Mouse (Mus musculus) embryonic facial prominence, embryonic 14.5 days (tissue): ENCODE measurements at regions not wholly inside any gene's neighbourhood (a gene's known extent, or its start where the extent isn't known, plus 50 kb on each side); places are given as distances from the start of the nearest gene placed in this dataset.

Experiments
- ATAC-seq: fragments of 200-750 bp; cut with Nextera tagmentation; 2 replicates; pipeline ENCODE4 v1.8.0; 2017; ENCODE audit warnings: low read depth, moderate number of reproducible peaks, moderate TSS enrichment
- DNase-seq: peaks from one replicate; pipeline ENCODE4 v3.0.0-alpha.2; 2015; ENCODE audit warnings: low spot score
- H3K27ac ChIP-seq: fragments of 300-500 bp; sonication (generic); replicated peaks from 2 replicates; pipeline ENCODE4 v1.5.1; 2014; ENCODE audit warnings: low read depth, mild to moderate bottlenecking, low read length, moderate library complexity
- H3K27me3 ChIP-seq: fragments of 300-500 bp; sonication (generic); replicated peaks from 2 replicates; pipeline ENCODE4 v1.6.1; 2014; ENCODE audit warnings: low read length; ENCODE audit not compliant: control insufficient read depth, insufficient read depth
- H3K36me3 ChIP-seq: fragments of 300-500 bp; sonication (generic); 2 replicates; pipeline ENCODE4 v1.6.1; 2014; ENCODE audit warnings: low read length, mixed read lengths; ENCODE audit not compliant: control insufficient read depth, insufficient read depth
- H3K4me1 ChIP-seq: fragments of 300-500 bp; sonication (generic); 2 replicates; pipeline ENCODE4 v1.6.1; 2014; ENCODE audit warnings: antibody characterized with exemption, low read length; ENCODE audit not compliant: control insufficient read depth, insufficient read depth
- H3K4me2 ChIP-seq: fragments of 300-500 bp; sonication (generic); 2 replicates; pipeline ENCODE4 v1.6.1; 2014; ENCODE audit warnings: low read depth, mild to moderate bottlenecking, low read length, moderate library complexity, mixed read lengths
- H3K4me3 ChIP-seq: fragments of 300-500 bp; sonication (generic); 2 replicates; pipeline ENCODE4 v1.5.1; 2014; ENCODE audit warnings: low read depth, mild to moderate bottlenecking, low read length
- H3K9ac ChIP-seq: fragments of 300-500 bp; sonication (generic); 2 replicates; pipeline ENCODE4 v1.6.1; 2014; ENCODE audit warnings: low read depth, mild to moderate bottlenecking, low read length, moderate library complexity, mixed read lengths
- H3K9me3 ChIP-seq: fragments of 300-500 bp; sonication (generic); 2 replicates; pipeline ENCODE4 v1.6.1; 2016; ENCODE audit warnings: low read length; ENCODE audit not compliant: control insufficient read depth
- WGBS: fragments of 180-500 bp; shearing (Covaris S2); extraction: QIAGEN DNeasy Blood & Tissue Kit; methylation state at CpG from one replicate; pipeline ENCODE4 v1.1.7; 2014; 5-methylcytosine and 5-hydroxymethylcytosine counted together

GRCm38 (mm10) chr12:51501185-51501584, 92.0 kb upstream of the Coch start:
- H3K27ac ChIP-seq = no peak overlapping the region
- H3K4me3 ChIP-seq = no peak overlapping the region
- no peaks in the 10 kb centered on the region for H3K9me3 ChIP-seq
- H3K27me3 ChIP-seq = no peaks in the 10 kb centered on the region
- no peaks in the 10 kb centered on the region for H3K36me3 ChIP-seq
- WGBS = 88% methylated on average over 4 of the region's 4 CpGs
- peaks cover 10% of the 10 kb centered on the region for H3K4me1 ChIP-seq
- DNase-seq = no peak
- no peak for ATAC-seq
- no peak overlapping the region for H3K9ac ChIP-seq
- no peak overlapping the region for H3K4me2 ChIP-seq

- Histone ChIP-seq H3K9me3 (no peaks in the 10 kb centered on the region), H3K27me3 (no peaks in the 10 kb centered on the region), H3K4me2 (no peak overlapping the region), H3K9ac (no peak overlapping the region), H3K4me1 (peaks cover 10% of the 10 kb centered on the region), H3K27ac (no peak overlapping the region), H3K4me3 (no peak overlapping the region), H3K36me3 (no peaks in the 10 kb centered on the region)
- WGBS = 83% methylated on average over 4 of the region's 4 CpGs
- ATAC-seq (no peak), DNase-seq (no peak)
Observed at GRCm38 (mm10) chr12:51502724-51503123, 90.4 kb upstream of the Coch start.

DNA sequence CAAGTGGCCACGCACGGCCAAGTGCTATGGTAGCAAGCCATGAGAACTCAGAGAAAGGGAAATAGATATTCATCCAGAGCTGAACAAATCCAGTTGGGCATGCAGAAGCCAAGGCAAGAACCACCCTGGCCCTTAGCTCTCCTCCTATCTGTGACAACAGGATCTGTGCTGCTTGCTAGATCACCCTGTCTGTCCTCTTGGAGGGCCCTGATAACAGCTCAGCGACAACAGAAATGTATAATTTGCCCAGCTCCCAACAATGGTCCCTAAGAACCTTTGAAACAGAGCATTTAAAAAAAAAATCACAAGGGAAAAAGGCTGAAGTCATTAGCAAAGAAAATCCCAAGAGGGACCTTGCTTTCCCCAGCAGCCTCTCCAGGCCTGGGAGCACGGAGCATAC, 89.4 kb upstream of the Coch start:
- DNase-seq = no peak
- peaks cover 10% of the 10 kb centered on the region for H3K4me1 ChIP-seq
- H3K9me3 ChIP-seq = no peaks in the 10 kb centered on the region
- no peak; the same call in 1 of the 2 replicates for ATAC-seq
- H3K36me3 ChIP-seq = no peaks in the 10 kb centered on the region
- 66% methylated on average over 4 of the region's 4 CpGs for WGBS
- H3K9ac ChIP-seq = no peak overlapping the region
- H3K27ac ChIP-seq = no peak overlapping the region
- no peak overlapping the region for H3K4me3 ChIP-seq
- no peak overlapping the region for H3K4me2 ChIP-seq
- H3K27me3 ChIP-seq = no peaks in the 10 kb centered on the region

GRCm38 (mm10) chr12:51504581-51504980, 88.6 kb upstream of the Coch start:
- Histone ChIP-seq H3K4me2 (peak overlapping the region; percentile 26; the same call in 1 of the 2 replicates), H3K27me3 (no peaks in the 10 kb centered on the region), H3K27ac (no peak overlapping the region), H3K36me3 (no peaks in the 10 kb centered on the region), H3K9ac (no peak overlapping the region), H3K4me3 (no peak overlapping the region), H3K4me1 (peaks cover 10% of the 10 kb centered on the region), H3K9me3 (no peaks in the 10 kb centered on the region)
- DNase-seq = peak; percentile 49
- ATAC-seq = peak; percentile 65
- WGBS = 7% methylated on average over 7 of the region's 7 CpGs

GRCm38 (mm10) chr12:51510010-51510409, 83.1 kb upstream of the Coch start:
- Histone ChIP-seq H3K4me3 (no peak overlapping the region), H3K9ac (no peak overlapping the region), H3K4me1 (peaks cover 6% of the 10 kb centered on the region), H3K27ac (no peak overlapping the region), H3K27me3 (no peaks in the 10 kb centered on the region), H3K36me3 (no peaks in the 10 kb centered on the region), H3K9me3 (no peaks in the 10 kb centered on the region), H3K4me2 (no peak overlapping the region)
- DNase-seq (no peak), ATAC-seq (no peak)
- whole genome bisulfite sequencing = 76% methylated on average over 2 of the region's 2 CpGs

DNA sequence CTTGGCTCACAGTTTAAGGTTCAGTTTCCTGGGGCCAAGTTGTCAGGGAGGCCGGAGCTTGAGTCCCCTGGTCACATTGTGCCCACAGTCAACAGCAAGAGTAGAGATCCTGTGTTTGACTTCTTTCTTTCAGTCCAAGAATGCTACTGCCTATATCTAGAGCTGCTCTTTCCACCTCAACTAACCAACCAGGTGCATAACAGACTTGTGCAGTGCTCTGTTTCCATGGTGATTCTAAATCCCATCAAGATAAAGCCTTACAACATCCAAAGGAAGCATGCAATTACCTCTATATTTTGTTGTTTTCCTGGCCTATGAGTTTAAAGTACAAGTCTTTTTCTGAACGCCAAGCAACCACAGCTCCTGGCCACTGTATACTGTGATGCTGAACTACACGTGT, 76.4 kb upstream of the Coch start:
- Histone ChIP-seq H3K4me2 (no peak overlapping the region), H3K9ac (no peak overlapping the region), H3K9me3 (no peaks in the 10 kb centered on the region), H3K4me3 (no peak overlapping the region), H3K27me3 (no peaks in the 10 kb centered on the region), H3K4me1 (no peaks in the 10 kb centered on the region), H3K36me3 (no peaks in the 10 kb centered on the region), H3K27ac (no peak overlapping the region)
- WGBS = 84% methylated on average over 3 of the region's 3 CpGs
- ATAC-seq (no peak), DNase-seq (no peak)

DNA sequence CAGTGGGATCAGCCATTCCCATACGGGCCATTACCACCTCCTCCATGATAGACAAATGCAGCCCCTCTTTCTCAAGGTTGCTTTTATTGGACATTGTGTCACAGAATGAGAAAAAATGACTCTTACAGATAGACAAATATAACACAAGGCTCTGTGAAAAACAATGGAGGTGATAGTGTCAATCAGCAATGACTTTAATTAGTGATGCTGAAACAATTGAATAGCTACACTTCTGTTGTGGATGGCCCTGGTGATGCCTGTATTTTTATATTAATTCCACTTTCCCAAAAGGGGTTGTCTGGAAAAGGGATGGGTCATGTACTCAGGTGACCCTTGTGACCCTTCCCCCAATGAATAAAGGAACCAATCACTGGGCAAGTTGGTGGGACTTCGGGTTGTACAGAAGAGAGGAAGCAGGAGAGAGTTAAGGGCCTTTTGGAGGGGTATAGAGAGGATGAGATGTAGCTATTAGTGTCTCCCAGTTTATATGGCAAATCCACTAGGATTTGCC, 71.5 kb upstream of the Coch start:
- no peaks in the 10 kb centered on the region for H3K4me1 ChIP-seq
- H3K4me3 ChIP-seq = no peak overlapping the region
- no peaks in the 10 kb centered on the region for H3K36me3 ChIP-seq
- H3K27ac ChIP-seq = no peak overlapping the region
- no peak for DNase-seq
- no peaks in the 10 kb centered on the region for H3K27me3 ChIP-seq
- H3K9me3 ChIP-seq = no peaks in the 10 kb centered on the region
- WGBS = 64% methylated on average over 2 of the region's 2 CpGs
- no peak overlapping the region for H3K9ac ChIP-seq
- no peak overlapping the region for H3K4me2 ChIP-seq
- no peak for ATAC-seq

- Histone ChIP-seq H3K4me2 (no peak overlapping the region), H3K4me1 (no peaks in the 10 kb centered on the region), H3K4me3 (no peak overlapping the region), H3K9me3 (no peaks in the 10 kb centered on the region), H3K36me3 (no peaks in the 10 kb centered on the region), H3K27me3 (no peaks in the 10 kb centered on the region), H3K9ac (no peak overlapping the region), H3K27ac (no peak overlapping the region)
- ATAC-seq (no peak), DNase-seq (no peak)
- WGBS = 78% methylated on average over 4 of the region's 4 CpGs
Observed at GRCm38 (mm10) chr12:51523866-51524265, 69.3 kb upstream of the Coch start.

DNA sequence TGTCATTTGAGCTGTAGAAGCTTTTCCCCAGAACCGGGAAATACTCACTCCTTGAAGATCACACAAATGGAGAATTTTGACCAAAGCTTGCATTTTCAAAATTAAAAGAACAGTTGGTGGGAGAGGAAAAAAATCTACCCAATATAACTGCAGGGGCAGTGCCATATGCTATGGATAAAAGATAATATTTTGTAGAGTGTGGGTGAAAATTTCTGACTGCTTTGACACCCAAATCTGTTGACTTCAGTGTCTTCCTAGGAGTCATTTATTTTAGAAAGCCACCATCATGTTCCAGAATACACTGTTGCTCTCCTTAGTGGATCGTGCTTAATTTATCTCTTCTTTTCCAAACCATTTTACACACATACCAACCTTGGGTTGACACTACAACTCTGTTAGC, 65.3 kb upstream of the Coch start:
- Histone ChIP-seq H3K9ac (no peak overlapping the region), H3K9me3 (no peaks in the 10 kb centered on the region), H3K27ac (no peak overlapping the region), H3K4me3 (no peak overlapping the region), H3K27me3 (no peaks in the 10 kb centered on the region), H3K4me1 (no peaks in the 10 kb centered on the region), H3K36me3 (no peaks in the 10 kb centered on the region), H3K4me2 (no peak overlapping the region)
- ATAC-seq (no peak), DNase-seq (no peak)
- WGBS = 78% methylated on average over 2 of the region's 2 CpGs
